In the genomic region with DNA sequence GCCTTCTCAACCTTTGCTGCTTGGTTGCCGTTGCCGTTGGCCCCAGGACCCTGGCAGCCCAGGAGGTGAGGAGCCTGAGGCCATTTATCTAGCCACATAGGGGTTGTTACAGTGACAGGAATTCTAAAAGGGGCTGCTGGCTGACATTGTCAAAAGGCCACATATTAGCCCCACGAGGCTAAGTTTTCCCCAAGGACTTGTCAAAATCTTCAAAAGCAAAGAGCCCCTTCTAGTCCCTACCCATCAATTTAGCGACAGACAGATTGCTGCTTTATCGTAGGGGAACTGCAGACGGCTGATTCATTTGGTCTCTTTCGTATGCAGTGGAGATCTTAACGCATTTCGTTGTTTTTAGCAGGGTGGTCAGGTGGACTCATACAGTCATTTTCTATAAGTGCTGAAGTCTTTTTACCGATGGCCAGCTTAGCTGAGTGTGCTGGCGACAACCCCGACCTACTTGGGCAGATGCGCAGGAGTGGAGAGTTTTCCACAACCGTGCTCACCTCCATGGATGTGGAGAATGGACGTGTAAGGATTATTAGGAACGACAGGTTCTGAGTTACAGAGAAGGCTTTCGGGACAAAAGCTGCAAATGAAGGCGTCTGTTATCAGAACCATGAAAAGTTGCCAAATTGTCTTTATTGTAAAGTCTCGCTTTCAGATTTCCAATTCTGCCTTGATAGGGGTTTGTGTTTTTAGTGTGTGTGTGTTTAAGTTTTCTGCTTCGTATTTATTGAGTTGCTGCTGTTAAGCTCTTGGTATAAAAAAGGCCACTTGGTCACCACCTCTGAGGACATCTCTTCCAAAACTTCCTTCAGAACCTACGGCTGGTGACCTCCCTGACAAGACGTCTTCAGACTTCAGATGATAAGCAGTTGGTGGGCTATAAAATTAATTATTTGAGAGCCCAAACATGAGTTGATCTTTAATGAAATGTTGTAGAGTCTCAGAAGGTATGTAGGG, we compare ENCODE assay signal across 27 mouse cellular contexts.
"Had no signal": no experiment of that assay in that cellular context is flagged by ENCODE, and none has a peak within 500 bp of the region (broad histone marks: within the 10 kb centered on the region; RNA-seq: fewer than 3 reads in every experiment).

No protein-coding gene starts in this region.

- DNase-seq: cerebellum, adult 2 months; cerebellum, adult 8-10 months; cerebellum, adult 9-10 months; cerebellum, adult 9-11 months; cerebellum, postnatal 10 days; cerebellum, postnatal 14 days; cerebellum, postnatal 25 days; cerebellum, postnatal 36 days; embryo, embryonic 11 days; forebrain, postnatal 0 days; gastrocnemius, adult 2 months; gastrocnemius, postnatal 10 days; gastrocnemius, postnatal 14 days; gastrocnemius, postnatal 25 days; gastrocnemius, postnatal 36 days; heart, adult 18-20 months; heart, adult 2 months had no signal

- H3K4me3 ChIP-seq: embryonic facial prominence, embryonic 10.5 days; embryonic facial prominence, embryonic 12.5 days; embryonic facial prominence, embryonic 13.5 days; embryonic facial prominence, embryonic 15.5 days; erythroblast, embryonic 14.5 days; forebrain, embryonic 10.5 days; forebrain, embryonic 12.5 days; forebrain, embryonic 13.5 days; gastrocnemius, adult 2 months; heart, adult 2 months had no signal

- ATAC-seq: forebrain, embryonic 13.5 days; forebrain, embryonic 14.5 days; forebrain, embryonic 16.5 days; forebrain, postnatal 0 days had no signal

- H3K4me2 ChIP-seq: embryonic facial prominence, embryonic 12.5 days; embryonic facial prominence, embryonic 13.5 days; embryonic facial prominence, embryonic 15.5 days; forebrain, embryonic 12.5 days; forebrain, embryonic 13.5 days had no signal

- H3K9me3 ChIP-seq: embryonic facial prominence, embryonic 10.5 days; embryonic facial prominence, embryonic 12.5 days; embryonic facial prominence, embryonic 13.5 days; embryonic facial prominence, embryonic 15.5 days; forebrain, embryonic 10.5 days; forebrain, embryonic 12.5 days; forebrain, embryonic 13.5 days had no signal

- H3K4me1 ChIP-seq: embryonic facial prominence, embryonic 12.5 days; embryonic facial prominence, embryonic 13.5 days; embryonic facial prominence, embryonic 15.5 days; forebrain, embryonic 10.5 days; forebrain, embryonic 12.5 days; forebrain, embryonic 13.5 days had no signal

- H3K27ac ChIP-seq: embryonic facial prominence, embryonic 10.5 days; embryonic facial prominence, embryonic 12.5 days; embryonic facial prominence, embryonic 13.5 days; embryonic facial prominence, embryonic 15.5 days; forebrain, embryonic 10.5 days; forebrain, embryonic 12.5 days; forebrain, embryonic 13.5 days; gastrocnemius, adult 2 months; heart, adult 2 months had no signal

- H3K9ac ChIP-seq: embryonic facial prominence, embryonic 12.5 days; embryonic facial prominence, embryonic 13.5 days; embryonic facial prominence, embryonic 15.5 days; forebrain, embryonic 12.5 days; forebrain, embryonic 13.5 days; forebrain, postnatal 0 days had no signal

- H3K36me3 ChIP-seq: embryonic facial prominence, embryonic 10.5 days; embryonic facial prominence, embryonic 12.5 days; embryonic facial prominence, embryonic 13.5 days; embryonic facial prominence, embryonic 15.5 days; forebrain, embryonic 10.5 days; forebrain, embryonic 12.5 days had no signal

- H3K27me3 ChIP-seq: embryonic facial prominence, embryonic 12.5 days; embryonic facial prominence, embryonic 13.5 days; embryonic facial prominence, embryonic 15.5 days; forebrain, embryonic 13.5 days had no signal
